Mouse (Mus musculus): Measurements from ENCODE around the gene Tnks1bp1.

- no peak for TF ChIP-seq CTCF (IDR thresholded peaks at IDR 0.05; ENCODE audit: low read depth)
- no peak for TF ChIP-seq EP300 (IDR thresholded peaks at IDR 0.05; ENCODE audit: low read depth)
Measured at GRCm38 (mm10) chr2:85038336-85038735, 9.5 kb upstream of the Tnks1bp1 start.
